ENCODE assay signal across 25 mouse cellular contexts in genomic region chr15:4028960-4029359, GRCm38 (mm10). TPM values are rescaled to one million over a fixed set of nuclear protein-coding genes. Genes with fewer than 3 reads are reported as not detected.
A peak's percentile ranks its signal among the peaks of the same experiment; 100 is the strongest.
DNase-seq lines count a peak whose midpoint lies in the region; ATAC-seq lines count a peak whose summit lies in the region.
"Had no signal": no experiment of that assay in that cellular context is flagged by ENCODE, and none has a peak within 500 bp of the region (broad histone marks: within the 10 kb centered on the region; RNA-seq: fewer than 3 reads in every experiment).

No protein-coding gene starts in this region.

- H3K27ac ChIP-seq in heart, embryonic 12.5 days (ENCODE audit: poor library complexity, severe bottlenecking), result 0 out of 2 replicates have a peak overlapping the region, but pooled peaks have one; percentile 5
- H3K27ac ChIP-seq in kidney, embryonic 15.5 days, result 0 out of 2 replicates have a peak overlapping the region, but pooled peaks have one; percentile 98
- H3K27ac ChIP-seq: embryonic facial prominence, embryonic 13.5 days; forebrain, embryonic 13.5 days; intestine, embryonic 15.5 days; macrophage; midbrain, embryonic 10.5 days; neural tube, embryonic 13.5 days had no signal

- no peak overlapping the region for H3K9ac ChIP-seq in heart, embryonic 12.5 days
- no peak overlapping the region for H3K9ac ChIP-seq in kidney, embryonic 15.5 days
- H3K9ac ChIP-seq: embryonic facial prominence, embryonic 13.5 days; forebrain, embryonic 13.5 days; intestine, embryonic 15.5 days; neural tube, embryonic 13.5 days had no signal

- no peaks in the 10 kb centered on the region for H3K36me3 ChIP-seq in heart, embryonic 12.5 days
- H3K36me3 ChIP-seq in kidney, embryonic 15.5 days, result no peaks in the 10 kb centered on the region
- H3K36me3 ChIP-seq: embryonic facial prominence, embryonic 13.5 days; intestine, embryonic 15.5 days; midbrain, embryonic 10.5 days; neural tube, embryonic 13.5 days had no signal

- no peaks in the 10 kb centered on the region for H3K9me3 ChIP-seq in heart, embryonic 12.5 days (replicated peaks)
- no peaks in the 10 kb centered on the region for H3K9me3 ChIP-seq in kidney, embryonic 15.5 days (replicated peaks)
- H3K9me3 ChIP-seq: embryonic facial prominence, embryonic 13.5 days; forebrain, embryonic 13.5 days; intestine, embryonic 15.5 days; midbrain, embryonic 10.5 days; neural tube, embryonic 13.5 days had no signal

- peaks cover 48% of the 10 kb centered on the region for H3K4me1 ChIP-seq in heart, embryonic 12.5 days (replicated peaks)
- peaks cover 22% of the 10 kb centered on the region for H3K4me1 ChIP-seq in kidney, embryonic 15.5 days

- no peak overlapping the region for H3K4me2 ChIP-seq in heart, embryonic 12.5 days
- no peak overlapping the region for H3K4me2 ChIP-seq in kidney, embryonic 15.5 days

- no peaks in the 10 kb centered on the region for H3K27me3 ChIP-seq in heart, embryonic 12.5 days (replicated peaks)
- H3K27me3 ChIP-seq in kidney, embryonic 15.5 days, result no peaks in the 10 kb centered on the region
- H3K27me3 ChIP-seq: embryonic facial prominence, embryonic 13.5 days; forebrain, embryonic 13.5 days; intestine, embryonic 15.5 days; neural tube, embryonic 13.5 days had no signal

- no peak for ATAC-seq in heart, embryonic 12.5 days (ENCODE audit: insufficient number of reproducible peaks, low FRiP score)
- no peak for ATAC-seq in kidney, embryonic 15.5 days (replicated peaks; ENCODE audit: low FRiP score)
- ATAC-seq: activated CD4-positive, CD25-positive, alpha-beta regulatory T cell, adult 4 months; forebrain, embryonic 13.5 days; hindbrain, embryonic 16.5 days; intestine, embryonic 15.5 days; lung, postnatal 0 days; midbrain, embryonic 16.5 days had no signal

- peak; percentile 50 for DNase-seq in cerebellum, adult 11-12 months
- no peak for DNase-seq in cerebellum, postnatal 4 days (ENCODE audit: low spot score in 2 of 2)
- no peak for DNase-seq in heart, postnatal 36 days
- no peak for DNase-seq in kidney, postnatal 4 days
- DNase-seq in fat pad, adult 2 months (ENCODE audit: extremely low read depth, low read depth, low spot score), result peak; percentile 42
- no peak for DNase-seq in adrenal gland, postnatal 36 days
- DNase-seq: adrenal gland, postnatal 10 days; embryo, embryonic 11 days; heart, postnatal 4 days; retina, postnatal 1 day; right cerebral cortex, postnatal 25 days; spleen, adult 18-20 months had no signal

- H3K4me3 ChIP-seq in heart, embryonic 12.5 days, result no peak overlapping the region
- H3K4me3 ChIP-seq in kidney, embryonic 15.5 days (replicated peaks), result no peak overlapping the region
- H3K4me3 ChIP-seq: erythroblast, embryonic 14.5 days; forebrain, embryonic 13.5 days; intestine, embryonic 15.5 days; midbrain, embryonic 10.5 days; neural tube, embryonic 13.5 days had no signal

- intact Hi-C loops in heart, postnatal 36 days (cut with DNase I), result loop anchor here (5.0 to 10.0 kb wide), 2 partner anchors 67 to 594 kb away; no protein-coding TSS in a partner anchor

RNA-seq across cellular contexts. Expression of gene Oxct1, which starts 2.8 kb away (rescaled TPM):
- polyA plus RNA-seq in heart, embryonic 12.5 days (2016; fragmentation: Nextera tagmentation; extraction: Ambion mirVana), result 332 and 335 TPM in 2 replicates
- 1,000 to 10,000 TPM; 1,296 to 1,437 TPM for total RNA-seq in heart, postnatal 36 days (2021)
- polyA plus RNA-seq in kidney, embryonic 15.5 days (2015; fragmentation: Nextera tagmentation; extraction: Ambion mirVana), result 296 and 323 TPM in 2 replicates
- total RNA-seq in adrenal gland, postnatal 36 days (2021), result 100 to 1,000 TPM; 137 to 207 TPM

RNA-seq across cellular contexts. Expression of gene AW549877, which starts 33.4 kb away (rescaled TPM):
- 38.4 and 40.9 TPM in 2 replicates for polyA plus RNA-seq in heart, embryonic 12.5 days (2016; fragmentation: Nextera tagmentation; extraction: Ambion mirVana)
- total RNA-seq in heart, postnatal 36 days (2021), result 10 to 100 TPM; 23.7 to 24.5 TPM
- polyA plus RNA-seq in kidney, embryonic 15.5 days (2015; fragmentation: Nextera tagmentation; extraction: Ambion mirVana), result 37.0 and 38.6 TPM in 2 replicates
- 10 to 100 TPM; 53.3 to 57.5 TPM for total RNA-seq in adrenal gland, postnatal 36 days (2021)

RNA-seq across cellular contexts. Expression of gene Fbxo4, which starts 49.6 kb away (rescaled TPM):
- 10.6 and 11.1 TPM in 2 replicates for polyA plus RNA-seq in heart, embryonic 12.5 days (2016; fragmentation: Nextera tagmentation; extraction: Ambion mirVana)
- 1 to 10 TPM; 7.3 to 7.8 TPM for total RNA-seq in heart, postnatal 36 days (2021)
- 10.9 and 11.7 TPM in 2 replicates for polyA plus RNA-seq in kidney, embryonic 15.5 days (2015; fragmentation: Nextera tagmentation; extraction: Ambion mirVana)
- total RNA-seq in adrenal gland, postnatal 36 days (2021), result 10 to 100 TPM; 17.0 to 27.6 TPM

Comparison
In these comparisons a context has a peak if more than half of its experiments do, and no peak if none do; other contexts are left out.
1. DNase-seq: peak in cerebellum, adult 11-12 months (single experiment) and fat pad, adult 2 months (single experiment); none in cerebellum, postnatal 4 days (0 of 2), heart, postnatal 36 days (0 of 2), kidney, postnatal 4 days (0 of 2) and adrenal gland, postnatal 36 days (0 of 2).
2. RNA of gene Oxct1, which starts 2.8 kb away (total RNA-seq): 1,296 to 1,437 TPM in heart, postnatal 36 days; 137 to 207 TPM in adrenal gland, postnatal 36 days; every median in the first group is over 4 times any median in the second.